Mouse (Mus musculus) CH12.LX (cell line): Measurements from ENCODE around the gene Sdr9c7.

ENCODE experiments used
- CTCF ChIP-seq, 2 experiments: IDR thresholded peaks in 1 of 2; conservative IDR thresholded peaks in 1 of 2; 2 replicates each; pipeline ENCODE4 v1.5.1; 2011 to 2012; ENCODE audit warnings: low read depth in 2 of 2, low read length in 2 of 2, improper control_type of control experiment in 1 of 2, inconsistent platforms in 1 of 2, mild to moderate bottlenecking in 1 of 2, moderate library complexity in 1 of 2
- E2F4 ChIP-seq: IDR thresholded peaks from 2 replicates; pipeline ENCODE4 v1.6.1; 2011; ENCODE audit warnings: low read depth, low read length, improper control_type of control experiment; ENCODE audit not compliant: insufficient replicate concordance
- EP300 ChIP-seq: IDR thresholded peaks from 2 replicates; pipeline ENCODE4 v1.6.1; 2011; ENCODE audit warnings: low read length, improper control_type of control experiment
- MAFK ChIP-seq: IDR thresholded peaks from 2 replicates; pipeline ENCODE4 v1.6.1; 2011; ENCODE audit warnings: low read length, improper control_type of control experiment; ENCODE audit not compliant: insufficient replicate concordance
- MAZ ChIP-seq: IDR thresholded peaks from 2 replicates; pipeline ENCODE4 v1.6.1; 2012; ENCODE audit warnings: low read depth, mild to moderate bottlenecking, inconsistent platforms, low read length, improper control_type of control experiment, moderate library complexity
- MXI1 ChIP-seq: IDR thresholded peaks from 2 replicates; pipeline ENCODE4 v1.6.1; 2011; ENCODE audit warnings: mild to moderate bottlenecking, low read depth, low read length, improper control_type of control experiment
- POLR2A ChIP-seq: IDR thresholded peaks from 2 replicates; pipeline ENCODE4 v1.6.1; 2011; ENCODE audit warnings: low read depth, mild to moderate bottlenecking, improper control_type of control experiment, low read length
- SIN3A ChIP-seq: IDR thresholded peaks from 2 replicates; pipeline ENCODE4 v1.6.1; 2012; ENCODE audit warnings: low read length, improper control_type of control experiment, inconsistent platforms
- TBP ChIP-seq: conservative IDR thresholded peaks from 2 replicates; pipeline ENCODE4 v1.6.1; 2011; ENCODE audit warnings: low read depth, low read length, improper control_type of control experiment
- UBTF ChIP-seq: IDR thresholded peaks from 2 replicates; pipeline ENCODE4 v1.6.1; 2012; ENCODE audit warnings: low read depth, mild to moderate bottlenecking, inconsistent platforms, low read length, improper control_type of control experiment, moderate library complexity
- USF1 ChIP-seq: IDR thresholded peaks from 2 replicates; pipeline ENCODE4 v1.6.1; 2014; ENCODE audit warnings: low read depth, mild to moderate bottlenecking, inconsistent platforms, low read length, improper control_type of control experiment

- TF ChIP-seq POLR2A (no peak), CTCF (conservative IDR thresholded peaks at IDR 0.05 in 1 of 2, IDR thresholded peaks at IDR 0.05 in 1 of 2; ENCODE audit: low read depth in 2 of 2, low read length in 2 of 2) (no peak), MAFK (no peak), MXI1 (no peak), MAZ (no peak), E2F4 (no peak), USF1 (no peak), EP300 (no peak), TBP (no peak), SIN3A (no peak), UBTF (no peak)
These were observed 26.5 kb downstream of the Sdr9c7 start for GRCm38 (mm10) chr10:127924597-127925378.
